Mouse (Mus musculus) cerebellum, adult 11-12 months (tissue): ENCODE measurements around the gene Fstl4.

Experiments used
- DNase-seq: peaks from one replicate; pipeline ENCODE4 v3.0.0; 2022

The Fstl4 gene

GRCm38 (mm10) chr11:52764461-52764893, at the start of gene Fstl4:
Gene Fstl4 (plus strand): TSS chr11:52764634.
- peak; percentile 43 for DNase-seq

GRCm38 (mm10) chr11:52718570-52718969, 45.9 kb upstream of the Fstl4 start:
- no peak for DNase-seq

- DNase-seq = no peak
Observed at GRCm38 (mm10) chr11:52721087-52721486, 43.3 kb upstream of the Fstl4 start.

- no peak for DNase-seq
Observed at GRCm38 (mm10) chr11:52722706-52723105, 41.7 kb upstream of the Fstl4 start.

- no peak for DNase-seq
Observed at GRCm38 (mm10) chr11:52726001-52726400, 38.4 kb upstream of the Fstl4 start.

GRCm38 (mm10) chr11:52728479-52728878, 36.0 kb upstream of the Fstl4 start:
- no peak for DNase-seq

GRCm38 (mm10) chr11:52729890-52730289, 34.5 kb upstream of the Fstl4 start:
- DNase-seq = no peak

GRCm38 (mm10) chr11:52731979-52732378, 32.5 kb upstream of the Fstl4 start:
- DNase-seq = no peak

- DNase-seq = no peak
Observed at GRCm38 (mm10) chr11:52734493-52735195, 29.8 kb upstream of the Fstl4 start.

- DNase-seq = no peak
Observed at GRCm38 (mm10) chr11:52739187-52739586, 25.2 kb upstream of the Fstl4 start.

- no peak for DNase-seq
Observed at GRCm38 (mm10) chr11:52740466-52740865, 24.0 kb upstream of the Fstl4 start.

- DNase-seq = no peak
Observed at GRCm38 (mm10) chr11:52743956-52744355, 20.5 kb upstream of the Fstl4 start.

- DNase-seq = no peak
Observed at GRCm38 (mm10) chr11:52744593-52745450, 19.6 kb upstream of the Fstl4 start.

- DNase-seq = no peak
Observed at GRCm38 (mm10) chr11:52747206-52747605, 17.2 kb upstream of the Fstl4 start.

GRCm38 (mm10) chr11:52747766-52748456, 16.5 kb upstream of the Fstl4 start:
- no peak for DNase-seq

GRCm38 (mm10) chr11:52749988-52750387, 14.4 kb upstream of the Fstl4 start:
- no peak for DNase-seq

- DNase-seq = no peak
Observed at GRCm38 (mm10) chr11:52752524-52752923, 11.9 kb upstream of the Fstl4 start.

- no peak for DNase-seq
Observed at GRCm38 (mm10) chr11:52753261-52753660, 11.2 kb upstream of the Fstl4 start.

- DNase-seq = no peak
Observed at GRCm38 (mm10) chr11:52761800-52762199, 2.6 kb upstream of the Fstl4 start.

GRCm38 (mm10) chr11:52764894-52765677, 652 bp downstream of the Fstl4 start:
- peak; percentile 4 for DNase-seq

GRCm38 (mm10) chr11:52765678-52766254, 1.3 kb downstream of the Fstl4 start:
- DNase-seq = peak; percentile 33

- no peak for DNase-seq
Observed at GRCm38 (mm10) chr11:52767921-52768320, 3.5 kb downstream of the Fstl4 start.
